Mouse (Mus musculus): ENCODE data around the gene Kank2.
"Not testable (repeated sequence)": the region's sequence is repeated elsewhere in the genome, so short reads cannot be mapped to it uniquely, and the experiment has no call there.

The Kank2 gene

DNA sequence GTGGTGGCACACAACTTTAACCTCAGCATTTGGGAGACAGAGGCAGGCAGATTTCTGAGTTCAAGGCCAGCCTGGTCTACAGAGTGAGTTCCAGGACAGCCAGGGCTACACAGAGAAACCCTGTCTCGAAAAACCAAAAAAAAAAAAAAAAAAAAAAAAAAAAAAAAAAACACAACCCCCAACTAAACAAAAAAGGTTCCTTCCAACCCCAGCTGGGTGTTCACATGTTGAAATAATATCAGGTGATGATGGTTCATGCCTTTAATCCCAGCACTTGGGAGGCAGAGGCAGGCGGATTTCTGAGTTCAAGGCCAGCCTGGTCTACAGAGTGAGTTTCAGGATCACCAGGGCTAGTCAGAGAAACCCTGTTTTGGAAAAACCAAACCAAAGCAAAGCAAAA is 12.2 kb downstream of the Kank2 start:
- DNase-seq (ENCODE audit: low spot score in 2 of 2), result not testable (repeated sequence)

DNA sequence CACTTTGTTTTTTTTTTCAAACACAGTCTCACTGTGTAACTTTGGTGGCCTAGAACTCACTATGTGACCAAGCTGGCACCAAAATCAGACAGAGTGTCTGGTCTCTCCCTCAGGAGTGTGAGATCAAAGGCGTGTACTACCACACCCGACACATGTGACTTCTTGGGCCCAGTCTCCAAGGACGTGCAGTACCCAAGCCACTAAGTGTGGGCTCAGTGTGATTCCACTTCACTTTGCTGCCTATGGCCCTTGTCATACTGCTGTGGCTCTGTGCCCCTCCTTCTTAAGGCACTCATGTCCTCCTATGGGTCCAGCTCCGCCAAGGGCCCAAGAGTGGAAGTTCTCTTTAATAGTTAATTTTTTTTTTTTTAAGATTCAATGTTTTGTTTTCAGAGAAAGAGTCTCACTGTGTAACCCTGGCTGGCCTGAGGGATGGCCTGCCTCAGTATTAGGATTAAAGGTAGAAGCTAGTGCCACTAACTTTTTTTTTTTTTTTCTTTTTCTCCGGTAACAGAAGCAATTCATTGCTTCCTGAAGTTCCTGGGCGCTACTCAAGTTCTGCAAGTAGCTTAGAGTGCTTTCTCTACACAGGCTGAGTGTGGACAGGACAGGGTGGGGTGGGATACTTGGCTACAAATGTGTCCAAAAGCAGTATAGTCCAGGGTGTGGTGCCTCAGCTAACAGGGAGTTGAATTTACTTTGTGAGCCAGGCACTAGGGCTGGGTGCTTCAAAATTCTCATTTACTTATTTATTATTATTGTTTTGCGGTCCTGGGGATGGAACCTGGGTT is 13.8 kb downstream of the Kank2 start:
- DNase-seq (ENCODE audit: low spot score in 2 of 2), result no peak

DNA sequence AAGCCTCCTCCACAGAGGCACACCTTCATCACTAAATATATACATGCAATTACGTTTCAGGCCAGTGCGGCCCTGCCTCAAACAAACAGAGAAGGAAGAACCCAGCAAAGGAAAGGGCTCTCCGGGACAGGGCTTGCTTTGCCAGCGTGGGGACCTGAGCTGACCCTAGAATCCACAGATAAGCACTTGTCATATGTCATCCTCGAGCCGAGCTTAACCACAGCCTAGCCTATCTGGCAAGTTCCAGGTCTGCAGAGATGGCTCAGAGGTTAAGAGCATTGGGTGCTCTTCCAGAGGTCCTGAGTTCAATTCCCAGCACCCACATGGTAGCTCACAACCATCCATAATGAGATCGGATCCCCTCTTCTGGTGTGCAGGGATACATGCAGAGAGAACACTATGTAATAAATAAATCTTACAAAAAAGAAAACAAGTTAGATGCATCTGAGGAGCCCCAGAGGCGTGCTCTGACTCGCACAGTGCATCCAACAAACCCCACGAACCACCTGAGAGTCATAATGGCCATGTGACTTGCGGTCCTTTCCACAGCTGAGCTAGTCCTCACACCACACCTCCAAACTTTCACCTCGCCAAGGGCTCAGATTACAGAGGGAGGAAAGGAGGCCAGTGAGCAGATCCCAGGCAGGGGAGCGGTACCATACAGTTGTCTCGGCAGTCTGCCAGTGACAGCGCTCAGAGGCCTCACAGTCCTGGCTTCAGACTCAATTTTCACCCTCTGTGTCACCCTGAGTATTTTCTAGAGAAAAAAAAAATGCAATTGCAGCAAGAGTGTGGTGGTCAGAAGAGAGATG is 16.7 kb downstream of the Kank2 start:
- DNase-seq (ENCODE audit: low spot score in 2 of 2), result no peak

DNA sequence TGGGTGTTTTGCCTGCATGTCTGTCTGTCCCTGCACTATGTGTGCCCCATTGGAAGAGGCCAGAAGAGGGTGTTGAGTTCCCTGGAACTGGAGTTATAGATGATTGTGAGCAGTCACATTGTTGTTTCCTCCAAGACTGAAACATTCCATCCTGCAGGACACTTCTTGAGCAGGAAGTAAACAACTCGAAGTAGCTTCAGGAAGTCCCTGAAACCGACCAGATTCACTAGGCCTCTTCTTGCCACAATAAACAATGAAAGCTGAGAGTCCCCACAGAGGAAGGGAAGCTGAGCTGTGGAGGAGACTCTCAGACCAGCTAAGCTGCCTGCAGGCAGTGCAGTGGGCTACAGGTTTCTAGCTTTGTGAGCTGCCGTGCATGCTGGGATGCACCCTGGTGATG is 20.8 kb downstream of the Kank2 start:
- no peak for DNase-seq (ENCODE audit: low spot score in 2 of 2)

DNA sequence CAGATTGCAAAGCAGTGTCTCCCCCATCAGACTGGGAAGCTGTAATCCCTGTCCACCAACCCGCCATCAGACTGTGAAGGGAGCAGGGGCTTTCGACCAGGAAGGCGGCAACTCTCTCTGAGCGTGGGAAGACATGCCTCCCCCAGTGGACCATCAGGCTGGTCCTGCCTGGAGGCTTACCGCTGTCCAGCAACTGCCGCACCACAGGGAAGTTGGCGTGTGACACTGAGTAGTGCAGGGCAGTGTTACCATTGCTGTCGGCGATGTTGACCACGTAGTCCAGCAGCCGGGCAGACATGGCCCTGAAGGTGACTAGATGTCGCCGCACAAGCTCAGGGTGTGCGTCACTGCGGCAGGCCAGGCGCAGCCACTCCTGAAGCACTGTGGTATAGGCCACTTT is 24.2 kb downstream of the Kank2 start:
- DNase-seq (ENCODE audit: low spot score in 2 of 2), result no peak

DNA sequence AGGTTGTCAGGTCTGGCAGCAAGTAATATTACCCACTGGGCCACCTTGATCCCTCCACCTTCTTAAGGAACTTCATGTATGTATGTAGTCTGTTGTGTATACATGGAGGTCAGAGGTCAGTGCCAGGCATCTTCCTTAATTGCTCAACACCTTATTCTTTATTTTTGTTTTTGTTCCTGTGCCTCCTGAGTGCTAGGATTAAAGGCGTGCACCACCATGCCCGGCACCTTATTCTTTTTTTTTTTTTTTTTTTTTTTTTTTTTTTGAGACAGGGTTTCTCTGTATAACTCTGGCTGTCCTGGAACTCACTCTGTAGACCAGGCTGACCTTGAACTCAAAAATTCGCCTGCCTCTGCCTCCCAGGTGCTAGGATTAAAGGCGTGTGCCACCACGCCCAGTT is 25.1 kb downstream of the Kank2 start:
- not testable (repeated sequence) for DNase-seq (ENCODE audit: low spot score in 2 of 2)

DNA sequence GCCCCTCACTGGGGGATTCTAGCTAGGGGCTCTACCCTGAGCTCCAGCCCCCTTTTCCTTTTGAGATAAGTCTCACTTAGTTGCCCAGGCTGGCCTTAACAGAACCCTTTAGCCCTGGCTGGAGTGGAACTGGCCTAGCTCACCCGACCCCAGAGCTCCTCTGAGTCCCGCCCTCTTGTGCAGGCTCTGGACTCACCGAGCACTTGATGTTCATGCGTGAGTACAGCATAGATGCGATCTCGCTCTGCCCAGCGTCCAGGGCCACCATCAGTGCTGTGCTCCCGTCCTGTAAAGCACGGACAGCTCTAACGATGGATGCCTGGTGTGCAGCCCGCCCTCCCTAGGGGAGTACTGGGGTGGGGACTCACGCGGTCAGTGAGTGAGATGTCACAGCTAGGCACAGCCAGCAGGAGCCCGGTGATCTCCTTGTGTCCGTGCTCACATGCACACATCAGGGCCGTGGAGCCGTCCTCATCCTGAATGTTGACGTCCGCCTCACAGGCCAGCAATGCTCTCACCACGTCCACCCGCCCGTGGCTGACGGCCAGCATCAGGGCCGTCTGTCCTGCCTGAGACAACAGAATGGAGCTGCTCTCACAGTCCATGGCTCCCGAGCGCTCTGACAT is 28.9 kb downstream of the Kank2 start:
- DNase-seq (ENCODE audit: low spot score in 2 of 2), result no peak

DNA sequence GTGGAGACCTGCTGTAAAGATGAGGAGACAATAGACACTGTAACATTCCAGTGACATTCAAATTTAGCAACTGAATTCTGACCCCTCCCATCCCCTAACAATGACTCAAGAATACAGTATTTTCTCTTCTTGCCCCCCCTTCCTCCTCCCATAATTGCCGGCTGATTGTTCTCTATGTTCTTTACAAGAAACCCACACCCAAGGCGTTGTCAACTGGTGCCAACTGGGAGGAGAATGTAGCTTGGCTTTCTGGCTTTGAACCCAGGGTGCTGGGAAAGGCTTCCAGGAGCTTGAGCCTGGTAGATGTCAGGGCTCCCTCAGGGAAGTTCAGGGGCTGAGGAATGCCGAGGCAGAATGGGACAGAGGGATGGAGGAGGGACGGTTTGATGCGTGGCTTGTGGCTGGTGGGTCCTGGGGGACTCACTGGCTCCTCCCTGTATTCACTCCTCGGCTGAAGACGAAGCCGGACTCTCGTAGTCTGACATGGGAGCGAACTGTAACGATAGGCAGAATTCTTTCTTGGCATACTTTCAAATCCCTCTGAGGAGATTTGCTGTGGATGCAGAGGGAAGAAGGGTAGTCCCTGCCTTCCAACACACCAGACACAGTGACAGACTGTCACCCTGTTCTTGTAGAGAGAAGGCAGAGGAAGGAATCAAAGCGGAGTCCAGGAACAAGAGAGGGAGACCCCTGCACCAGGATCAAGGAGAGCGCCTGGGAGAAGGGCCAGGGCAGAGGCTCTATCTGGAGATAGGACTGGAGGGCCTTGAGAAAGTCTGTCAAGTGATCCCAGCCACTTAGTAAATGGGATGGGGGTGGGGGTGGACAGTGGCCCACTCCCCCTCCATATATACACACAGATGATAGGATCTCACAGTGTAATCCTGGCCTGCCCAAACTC is 29.8 kb downstream of the Kank2 start:
- DNase-seq (ENCODE audit: low spot score in 2 of 2), result no peak

DNA sequence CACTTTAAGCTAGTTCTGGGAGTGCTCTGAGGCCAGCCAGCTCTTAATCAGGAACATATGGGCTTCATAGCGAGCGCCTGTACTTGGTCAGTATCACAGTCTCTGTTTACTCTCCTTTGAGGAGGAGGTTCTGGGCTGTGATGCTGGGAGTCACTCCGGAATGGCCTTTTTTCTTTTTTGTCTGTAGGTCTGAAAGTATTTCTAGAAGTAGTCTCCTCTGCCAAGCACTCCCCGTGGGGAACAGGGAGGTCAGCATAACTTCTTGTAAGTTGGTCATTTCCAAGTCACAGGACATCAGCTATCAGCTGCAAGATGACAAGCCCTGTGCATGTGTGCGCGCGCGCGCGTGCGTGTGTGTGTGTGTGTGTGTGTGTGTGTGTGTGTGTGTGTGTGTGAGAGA is 30.6 kb downstream of the Kank2 start:
- DNase-seq (ENCODE audit: low spot score in 2 of 2), result no peak

DNA sequence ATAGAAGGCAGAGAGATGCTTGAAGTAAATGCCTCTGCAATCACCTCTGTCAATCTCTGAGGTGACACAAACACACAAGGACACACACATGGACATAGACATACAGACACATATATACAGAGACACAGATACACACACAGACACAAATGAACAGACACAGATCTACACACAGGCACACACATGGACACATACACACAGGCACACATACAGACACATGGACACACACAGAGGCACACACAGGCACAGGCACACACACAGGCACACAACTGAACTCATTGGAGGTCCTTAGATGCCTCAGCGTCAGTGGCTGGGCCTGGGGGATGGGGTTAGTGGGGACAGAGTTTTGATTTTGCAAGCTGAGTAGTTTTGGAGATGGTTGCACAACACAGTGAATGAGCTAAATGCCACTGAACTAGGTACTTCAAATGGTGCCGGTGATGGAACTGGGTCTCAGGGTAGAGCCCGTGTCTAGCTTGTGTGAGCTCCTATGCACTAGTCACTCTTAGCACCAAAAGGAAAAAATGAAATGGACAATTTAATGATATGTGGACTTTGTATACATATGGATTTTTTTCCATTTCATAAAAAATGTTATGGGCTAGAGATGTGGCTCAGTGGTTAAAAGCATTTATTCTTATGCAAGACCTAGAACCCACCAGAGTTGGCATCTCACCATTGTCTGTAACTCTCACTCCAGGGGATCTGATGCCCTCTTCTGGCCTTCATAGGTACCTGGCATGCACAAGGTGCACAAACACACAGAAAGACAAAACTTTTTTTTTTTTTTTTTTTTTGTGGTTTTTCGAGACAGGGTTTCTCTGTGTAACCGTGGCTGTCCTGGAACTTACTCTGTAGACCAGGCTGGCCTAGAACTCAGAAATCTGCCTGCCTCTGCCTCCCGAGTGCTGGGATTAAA is 34.2 kb downstream of the Kank2 start:
- DNase-seq (ENCODE audit: low spot score in 2 of 2), result no peak

DNA sequence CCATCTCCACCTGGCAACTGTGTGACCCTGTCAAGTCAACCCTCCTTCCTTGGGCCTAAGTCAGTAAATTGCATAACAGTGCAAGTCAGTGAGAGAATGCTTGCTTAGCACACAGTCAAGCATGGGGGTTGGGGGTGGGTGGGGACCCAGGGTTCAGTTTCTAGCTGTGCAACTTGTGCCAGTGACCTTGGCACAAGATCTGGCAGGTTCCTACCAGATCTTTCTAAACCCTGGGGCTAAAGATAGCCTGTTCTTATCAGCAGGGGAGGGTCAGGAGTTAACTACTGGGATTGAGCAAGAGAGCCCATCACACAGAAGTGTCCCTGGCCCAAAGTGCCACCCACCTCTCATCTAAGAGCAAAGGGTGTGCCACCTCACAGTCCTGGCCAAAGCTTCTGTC is 36.4 kb downstream of the Kank2 start:
- DNase-seq (ENCODE audit: low spot score in 2 of 2), result no peak

DNA sequence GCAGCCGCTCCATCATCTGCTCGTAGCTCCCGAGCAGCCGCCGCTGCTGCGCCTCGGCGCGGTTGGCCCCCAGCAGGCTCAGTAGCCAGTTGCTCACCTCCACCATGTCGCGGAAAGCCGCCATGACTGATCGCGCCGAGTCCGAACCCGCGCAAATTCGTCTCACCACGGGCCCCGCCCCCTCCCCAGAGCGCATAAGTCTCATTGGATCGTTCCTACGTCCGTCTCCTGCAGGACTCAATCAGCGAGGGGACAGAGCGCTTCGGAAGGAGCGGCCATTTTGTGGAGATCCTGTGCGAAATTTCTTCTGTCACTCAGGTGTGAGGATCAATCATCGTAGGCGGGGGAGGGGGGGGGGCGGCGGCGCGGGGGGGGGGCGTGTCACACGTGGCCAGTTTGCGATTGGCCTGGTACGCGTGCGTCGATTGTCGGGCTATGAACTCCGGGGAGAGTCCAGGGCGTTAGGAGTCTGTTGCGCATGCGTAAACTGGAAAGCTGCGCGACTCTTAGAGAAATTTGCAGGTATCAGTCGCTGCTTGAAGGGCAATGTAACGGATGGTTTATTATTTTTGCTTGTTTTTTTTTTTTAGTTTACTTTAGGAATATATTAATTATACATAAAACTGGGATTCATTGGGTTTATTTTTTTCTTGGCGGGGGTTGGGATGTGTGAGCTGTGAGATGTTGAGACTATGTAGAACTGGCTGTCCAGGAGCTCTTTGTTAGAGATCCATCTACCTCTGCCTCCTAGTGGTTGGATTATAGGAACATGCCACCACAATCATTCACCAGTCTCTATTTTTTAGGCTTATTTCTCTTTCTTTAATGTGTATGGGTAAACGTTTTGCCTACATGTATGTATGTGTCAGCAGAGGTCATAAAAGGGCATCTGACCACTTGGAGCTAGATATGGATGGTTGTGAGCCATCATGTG is 38.1 kb downstream of the Kank2 start, which contains the start of gene Spc24:
Spc24 (minus strand) TSS at position 149 of the 934 bp plus-strand sequence.
- DNase-seq (ENCODE audit: low spot score in 2 of 2), result peak; percentile 97 to 98

DNA sequence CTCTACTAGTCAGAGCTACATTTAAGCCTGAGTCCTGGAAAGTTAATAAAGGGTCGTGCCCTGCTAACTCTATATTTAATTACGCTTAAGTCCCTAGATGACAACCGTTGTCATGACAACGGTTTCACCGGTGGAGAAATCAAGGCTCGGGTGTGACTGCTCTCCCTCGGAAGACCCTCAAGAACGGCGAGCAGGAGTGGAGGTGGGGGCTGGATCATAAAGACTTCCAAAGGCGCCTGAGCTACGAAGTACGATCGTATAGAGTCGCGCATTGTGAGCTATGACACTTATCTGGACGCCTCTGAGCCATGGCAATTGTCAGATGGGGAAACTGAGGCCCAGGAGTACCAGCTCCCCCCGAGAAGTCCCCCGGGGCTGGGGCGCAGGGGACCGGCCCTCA is 38.8 kb downstream of the Kank2 start:
- no peak for DNase-seq (ENCODE audit: low spot score in 2 of 2)

DNA sequence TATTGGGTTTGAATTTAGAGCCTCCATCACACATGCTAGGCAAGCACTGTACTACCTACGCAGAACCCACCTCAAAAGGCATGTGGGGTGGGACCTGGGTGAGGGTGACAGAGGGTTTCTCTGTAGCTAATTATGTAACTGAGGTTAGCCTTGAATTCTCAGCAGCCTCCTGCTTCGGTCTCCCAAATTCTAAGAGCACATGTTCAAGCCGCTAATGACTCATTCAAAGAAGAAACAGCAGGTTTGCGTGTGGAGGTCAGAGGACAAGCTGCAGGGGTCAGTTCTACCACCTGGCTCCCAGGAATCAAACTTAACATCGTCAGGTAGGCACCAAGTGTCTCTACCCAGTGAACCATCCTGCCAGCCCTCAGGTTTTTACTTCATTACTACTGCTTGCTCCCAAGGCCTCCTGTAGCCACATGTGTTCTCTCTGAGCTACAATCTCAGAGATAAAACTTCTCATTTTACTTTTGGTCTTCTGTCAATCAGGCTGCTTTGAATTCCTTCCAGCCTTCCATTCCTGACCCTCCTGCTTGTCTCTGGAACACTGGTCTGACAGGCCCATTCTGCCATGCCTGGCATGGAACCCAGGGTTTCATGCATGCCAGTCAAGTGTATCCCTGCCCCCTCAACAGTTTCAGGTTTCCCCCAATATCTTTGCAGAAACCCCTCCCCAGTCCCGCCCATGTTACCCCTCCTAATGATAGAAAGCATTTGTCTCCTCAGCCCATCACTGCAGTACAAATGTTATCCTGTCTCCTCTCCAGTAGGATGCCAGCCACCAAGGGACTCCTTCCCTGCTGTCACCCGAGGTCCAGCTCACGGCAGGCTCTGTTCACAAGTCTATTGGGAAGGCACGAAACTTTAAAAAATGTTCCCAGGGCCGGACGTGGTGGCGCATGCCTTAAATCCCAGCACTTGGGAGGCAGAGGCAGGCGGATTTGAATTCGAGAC is 39.7 kb downstream of the Kank2 start:
- no peak for DNase-seq (ENCODE audit: low spot score in 2 of 2)

DNA sequence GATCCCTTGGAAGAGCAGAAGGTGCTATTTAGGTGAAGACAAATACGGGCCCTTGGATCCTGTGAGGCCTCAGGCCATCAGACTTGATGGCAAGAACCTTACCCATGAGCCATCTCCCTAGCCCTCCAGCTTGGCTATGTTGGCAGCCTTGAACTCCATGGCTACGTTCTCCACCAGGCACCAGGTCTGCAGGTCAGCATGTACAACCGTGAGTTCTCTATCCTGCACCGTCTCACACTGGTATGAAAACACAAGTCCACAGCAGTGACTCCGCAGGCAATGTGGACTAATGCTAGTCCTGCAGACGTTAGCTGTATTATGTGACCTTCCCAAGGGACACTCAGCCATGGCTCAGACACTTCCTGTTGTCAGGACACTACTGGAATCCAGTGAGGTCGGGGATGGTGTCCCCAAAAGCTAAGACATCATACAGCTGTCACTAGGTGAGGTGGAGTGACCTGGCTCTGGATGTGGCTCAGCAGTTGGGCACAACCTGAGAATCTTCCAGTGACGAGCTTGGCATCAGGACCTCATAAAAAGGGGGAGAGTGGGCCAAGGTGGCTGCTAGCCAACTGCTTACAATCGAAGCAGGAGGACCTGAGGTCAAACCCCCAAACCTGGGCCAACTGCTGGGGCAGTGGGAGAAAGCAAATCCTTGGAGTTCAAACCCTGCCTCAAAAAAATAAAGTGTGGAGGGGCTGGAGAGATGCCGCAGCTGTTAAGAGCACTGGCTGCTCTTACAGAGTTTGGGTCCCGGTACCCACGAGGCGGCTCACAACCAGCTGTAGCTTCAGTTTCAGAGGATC is 43.8 kb downstream of the Kank2 start:
- DNase-seq (ENCODE audit: low spot score in 2 of 2), result no peak

DNA sequence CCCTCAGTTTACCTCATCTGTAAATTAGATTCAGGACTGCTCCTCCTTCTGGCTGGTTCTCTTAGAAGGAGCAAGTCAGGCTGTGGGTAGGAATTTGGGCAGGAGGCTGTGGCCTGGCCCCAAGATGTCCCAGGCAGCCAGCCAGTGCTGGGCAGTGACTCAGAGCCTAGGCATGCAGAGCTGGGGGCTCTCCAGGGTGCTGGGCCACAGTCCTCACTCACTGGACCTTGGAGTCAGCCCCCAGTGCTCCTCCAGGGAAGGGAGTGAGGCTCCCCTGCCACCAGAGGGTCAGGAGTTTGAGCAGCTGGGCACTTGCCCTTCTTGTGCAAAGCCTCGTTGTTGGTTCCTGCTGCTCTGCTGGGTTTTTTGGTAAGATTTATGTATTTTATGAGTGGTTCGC is 44.5 kb downstream of the Kank2 start:
- peak in 1 of 2 experiments; percentile 66 for DNase-seq (ENCODE audit: low spot score in 2 of 2)

DNA sequence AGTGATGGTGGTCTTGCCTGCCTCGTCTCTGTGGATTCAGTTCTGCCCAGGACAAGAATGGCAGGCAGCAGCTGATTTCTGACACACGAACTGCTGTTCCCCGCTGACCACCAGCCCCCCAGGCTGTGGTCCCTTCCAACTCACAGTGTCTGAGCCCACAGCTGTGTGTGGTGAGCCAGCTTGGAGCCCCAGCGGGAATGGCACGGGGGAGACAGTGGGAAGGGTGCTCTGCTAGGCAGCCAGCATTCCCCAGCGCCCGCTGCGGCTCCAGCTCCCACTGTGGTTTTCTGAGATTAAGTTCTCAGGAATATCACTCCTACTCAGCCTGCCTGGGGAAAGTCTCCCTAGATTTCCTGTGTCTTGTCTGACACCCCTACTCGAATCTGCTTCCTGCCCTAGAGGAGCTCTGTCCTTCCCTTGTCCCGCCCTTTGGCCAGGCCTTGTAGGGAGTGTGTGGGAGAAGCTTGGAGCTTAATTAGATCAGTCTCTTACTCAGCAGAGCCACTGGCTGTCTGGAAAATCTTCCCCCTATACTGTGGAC is 46.2 kb downstream of the Kank2 start:
- no peak for DNase-seq (ENCODE audit: low spot score in 2 of 2)

All from right cerebral cortex, postnatal 10 days (tissue).